Mouse (Mus musculus): ENCODE results near the gene 1700010B08Rik.

- TF ChIP-seq CEBPB (IDR thresholded peaks at IDR 0.05; ENCODE audit: insufficient read depth, poor library complexity, severe bottlenecking), result no peak
- TF ChIP-seq MYOD1 (IDR thresholded peaks at IDR 0.05; ENCODE audit: control insufficient read depth in 1 of 3, insufficient read length in 2 of 3, low read depth in 2 of 3), result no peak
- TF ChIP-seq POLR2A (IDR thresholded peaks at IDR 0.05; ENCODE audit: insufficient read length, low read depth), result no peak
- TF ChIP-seq E2F4 (IDR thresholded peaks at IDR 0.05; ENCODE audit: insufficient read depth), result no peak
- no peak for TF ChIP-seq POLR2AphosphoS2 (IDR thresholded peaks at IDR 0.05; ENCODE audit: insufficient read length, low read depth)
- no peak for TF ChIP-seq MAX (IDR thresholded peaks at IDR 0.05; ENCODE audit: low read depth)
Observed at GRCm38 (mm10) chr2:173710193-173710592, 9.0 kb upstream of the 1700010B08Rik start.
